Mouse (Mus musculus) kidney, adult 2 months (tissue): ENCODE results near the gene Rai1. TPM values are rescaled to one million over a fixed set of nuclear protein-coding genes. Genes with fewer than 3 reads are reported as not detected.
A peak's percentile ranks its signal among the peaks of the same experiment; 100 is the strongest.

Experiments
- DNase-seq: peaks from one replicate; pipeline ENCODE4 v3.0.0; 2021
- H3K27ac ChIP-seq: fragments of 200-500 bp; 2 replicates; pipeline ENCODE4 v1.5.1; 2012; ENCODE audit warnings: low read depth, low read length, control low read depth, inconsistent platforms; ENCODE audit not compliant: insufficient read depth
- H3K27me3 ChIP-seq: fragments of 200-500 bp; replicated peaks from 2 replicates; pipeline ENCODE4 v1.6.1; 2012; ENCODE audit warnings: mild to moderate bottlenecking, moderate library complexity, low read length, inconsistent platforms; ENCODE audit not compliant: control insufficient read depth, insufficient read depth
- H3K36me3 ChIP-seq: fragments of 200-500 bp; 2 replicates; pipeline ENCODE4 v1.6.1; 2012; ENCODE audit warnings: mild to moderate bottlenecking, moderate library complexity, low read length, inconsistent platforms; ENCODE audit not compliant: control insufficient read depth, insufficient read depth
- H3K4me1 ChIP-seq: fragments of 200-500 bp; 2 replicates; pipeline ENCODE4 v1.6.1; 2011; ENCODE audit warnings: low read length; ENCODE audit not compliant: control insufficient read depth, insufficient read depth
- H3K4me3 ChIP-seq: fragments of 200-500 bp; 2 replicates; pipeline ENCODE4 v1.5.1; 2011; ENCODE audit warnings: mild to moderate bottlenecking, low read depth, low read length, control low read depth; ENCODE audit not compliant: insufficient read depth
- CTCF ChIP-seq: fragments of 200-500 bp; conservative IDR thresholded peaks from 2 replicates; pipeline ENCODE4 v1.5.1; 2011; ENCODE audit warnings: low read depth, mild to moderate bottlenecking, control low read depth, low read length, moderate library complexity, mixed read lengths; ENCODE audit not compliant: insufficient read depth, insufficient read length
- POLR2A ChIP-seq: fragments of 200-500 bp; IDR thresholded peaks from one replicate; pipeline ENCODE4 v1.6.1; 2011; ENCODE audit warnings: low read depth, low read length, control low read depth
- WGBS: fragments of 180-500 bp; shearing (Covaris S2); methylation state at CpG from one replicate; pipeline ENCODE4 v1.1.7; 2018; 5-methylcytosine and 5-hydroxymethylcytosine counted together
- polyA plus RNA-seq: library from polyadenylated mRNA; depleted of rRNA; stranded (reverse); fragments of >200 nt; gene quantifications from 2 replicates; pipeline ENCODE4 v1.2.3, GENCODE M21; 2012

The Rai1 gene
- polyA plus RNA-seq, 1 experiment: 26.1 TPM

- no peaks in the 10 kb centered on the region for H3K4me1 ChIP-seq
- H3K36me3 ChIP-seq: no peaks in the 10 kb centered on the region
- H3K27ac ChIP-seq: no peak overlapping the region
- 91% methylated on average over 4 of the region's 4 CpGs for WGBS
- no peak overlapping the region for H3K4me3 ChIP-seq
- no peak for TF ChIP-seq POLR2A
- no peak for TF ChIP-seq CTCF
- no peaks in the 10 kb centered on the region for H3K27me3 ChIP-seq
- no peak for DNase-seq
Observed at GRCm38 (mm10) chr11:60067646-60068045, 37.2 kb upstream of the Rai1 start.

DNA sequence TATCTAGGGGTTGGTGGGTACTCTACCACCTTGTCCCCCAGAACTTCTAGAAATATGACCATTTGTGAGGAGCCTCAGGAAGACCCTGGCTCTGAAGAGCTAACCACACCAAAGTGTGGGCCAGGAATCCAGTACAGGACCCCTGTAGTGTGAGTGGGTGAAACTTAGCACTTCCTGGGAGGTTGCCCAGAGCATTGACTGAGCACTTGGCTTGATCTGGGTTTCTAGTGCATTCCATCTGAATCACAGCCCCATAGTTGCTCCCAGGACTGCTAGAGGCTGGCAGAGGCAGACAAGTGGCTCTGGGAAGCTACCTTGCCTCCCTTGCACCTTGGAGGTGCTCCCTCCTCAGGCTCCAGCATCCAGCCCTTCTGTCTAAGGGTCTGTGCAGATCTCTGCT lies 36.2 kb upstream of the Rai1 start:
- no peak for TF ChIP-seq CTCF
- no peak for TF ChIP-seq POLR2A

GRCm38 (mm10) chr11:60070599-60070998 lies 34.2 kb upstream of the Rai1 start:
- peak; percentile 72 for TF ChIP-seq CTCF
- TF ChIP-seq POLR2A: no peak
- DNase-seq: peak; percentile 51
- 35% methylated on average over 8 of the region's 8 CpGs for WGBS

More for the DNA sequence above, 36.2 kb upstream of the Rai1 start:
- H3K36me3 ChIP-seq: no peaks in the 10 kb centered on the region
- no peak overlapping the region for H3K4me3 ChIP-seq
- no peak overlapping the region for H3K27ac ChIP-seq
- no peaks in the 10 kb centered on the region for H3K4me1 ChIP-seq
- H3K27me3 ChIP-seq: no peaks in the 10 kb centered on the region
- no peak for DNase-seq

GRCm38 (mm10) chr11:60071221-60071620 lies 33.6 kb upstream of the Rai1 start:
- H3K4me1 ChIP-seq: no peaks in the 10 kb centered on the region
- no peak overlapping the region for H3K4me3 ChIP-seq
- no peak for DNase-seq
- no peaks in the 10 kb centered on the region for H3K27me3 ChIP-seq
- WGBS: 88% methylated on average over 6 of the region's 6 CpGs
- TF ChIP-seq POLR2A (no peak), CTCF (no peak)
- no peaks in the 10 kb centered on the region for H3K36me3 ChIP-seq
- H3K27ac ChIP-seq: no peak overlapping the region

More at GRCm38 (mm10) chr11:60070599-60070998, 34.2 kb upstream of the Rai1 start:
- no peaks in the 10 kb centered on the region for H3K27me3 ChIP-seq
- no peaks in the 10 kb centered on the region for H3K36me3 ChIP-seq
- H3K4me1 ChIP-seq: no peaks in the 10 kb centered on the region
- H3K4me3 ChIP-seq: no peak overlapping the region
- H3K27ac ChIP-seq: no peak overlapping the region

DNA sequence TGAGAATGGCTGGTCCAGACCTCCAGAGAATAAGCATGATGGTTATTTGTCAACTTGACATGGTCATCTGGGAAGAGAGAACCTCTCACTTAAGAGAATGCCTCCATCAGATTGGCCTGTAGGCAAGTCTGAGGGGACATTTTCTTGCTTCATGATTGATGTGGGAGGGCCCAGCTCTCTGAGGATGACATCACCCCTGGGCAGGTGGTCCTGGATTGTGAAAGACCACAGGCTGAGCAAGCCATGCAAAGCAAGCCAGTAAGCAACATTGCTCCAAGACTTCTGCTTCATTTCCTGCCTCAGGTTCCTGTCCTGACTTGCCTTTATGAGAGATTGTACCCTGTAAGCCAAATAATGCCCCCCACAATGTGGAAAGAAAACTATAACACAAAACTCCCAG lies 31.7 kb upstream of the Rai1 start:
- Histone ChIP-seq H3K4me1 (no peaks in the 10 kb centered on the region), H3K27me3 (no peaks in the 10 kb centered on the region), H3K27ac (no peak overlapping the region), H3K36me3 (no peaks in the 10 kb centered on the region), H3K4me3 (no peak overlapping the region)
- TF ChIP-seq POLR2A (no peak), CTCF (no peak)
- DNase-seq: no peak

DNA sequence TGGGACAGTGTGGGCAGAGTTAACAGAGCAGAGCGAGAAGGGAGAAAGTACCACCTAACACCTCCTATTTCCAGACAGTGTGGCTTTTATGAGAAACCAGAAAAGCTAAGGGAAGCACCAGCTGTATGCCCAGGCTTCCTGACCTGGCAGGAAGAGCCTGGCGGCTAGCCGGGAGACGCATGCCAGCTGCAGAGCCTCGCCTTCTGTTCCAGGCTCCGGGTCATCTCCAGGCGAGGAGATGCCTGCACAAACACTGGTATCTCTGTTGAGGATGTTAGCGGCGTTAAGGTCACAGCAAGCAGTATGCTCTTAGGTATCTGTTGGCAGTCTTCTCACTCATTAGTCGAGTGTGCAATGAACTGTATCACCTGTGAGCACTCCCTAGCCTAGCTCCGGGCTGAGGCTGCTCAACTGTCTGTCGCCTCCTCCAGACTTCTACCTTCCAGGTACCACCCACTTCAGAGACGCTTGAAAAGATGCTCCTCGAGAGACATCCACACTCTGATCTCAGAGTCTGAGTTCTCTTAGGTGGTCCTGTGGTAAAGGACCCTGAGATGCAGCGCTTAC lies 30.8 kb upstream of the Rai1 start:
- H3K4me1 ChIP-seq: no peaks in the 10 kb centered on the region
- H3K27me3 ChIP-seq: no peaks in the 10 kb centered on the region
- 33% methylated on average over 15 of the region's 15 CpGs for WGBS
- H3K36me3 ChIP-seq: no peaks in the 10 kb centered on the region
- H3K27ac ChIP-seq: no peak overlapping the region
- H3K4me3 ChIP-seq: no peak overlapping the region
- peak; percentile 68 for DNase-seq
- TF ChIP-seq CTCF: no peak
- TF ChIP-seq POLR2A: no peak

DNA sequence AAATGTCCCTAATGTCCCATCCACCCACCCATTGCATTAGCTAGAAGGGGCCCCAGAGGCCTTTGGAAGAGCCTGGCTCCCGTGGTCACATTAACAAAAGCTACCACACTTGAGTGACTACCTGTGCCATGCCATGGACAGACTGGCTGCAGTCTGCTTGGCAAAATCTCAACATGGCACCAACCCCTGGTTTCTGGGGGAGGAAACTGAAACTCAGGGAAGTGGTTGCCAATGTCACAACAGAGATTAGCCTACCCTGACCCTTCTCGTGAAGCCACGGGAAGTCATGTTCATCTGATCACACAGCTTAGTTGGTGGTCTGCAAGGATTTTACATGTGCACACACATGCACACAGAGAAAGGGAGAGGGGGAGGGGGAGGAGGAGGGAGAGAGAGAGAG lies 28.6 kb upstream of the Rai1 start:
- Histone ChIP-seq H3K27me3 (no peaks in the 10 kb centered on the region), H3K36me3 (no peaks in the 10 kb centered on the region), H3K4me3 (no peak overlapping the region), H3K27ac (no peak overlapping the region), H3K4me1 (no peaks in the 10 kb centered on the region)
- WGBS: 74% methylated on average over 3 of the region's 3 CpGs
- no peak for DNase-seq
- TF ChIP-seq POLR2A: no peak
- no peak for TF ChIP-seq CTCF
